Mouse (Mus musculus): Measurements from ENCODE around the gene Mfsd13b. TPM values are rescaled to one million over a fixed set of nuclear protein-coding genes. Genes with fewer than 3 reads are reported as not detected.

The Mfsd13b gene
- polyA plus RNA-seq, 1 experiment = not detected

DNA sequence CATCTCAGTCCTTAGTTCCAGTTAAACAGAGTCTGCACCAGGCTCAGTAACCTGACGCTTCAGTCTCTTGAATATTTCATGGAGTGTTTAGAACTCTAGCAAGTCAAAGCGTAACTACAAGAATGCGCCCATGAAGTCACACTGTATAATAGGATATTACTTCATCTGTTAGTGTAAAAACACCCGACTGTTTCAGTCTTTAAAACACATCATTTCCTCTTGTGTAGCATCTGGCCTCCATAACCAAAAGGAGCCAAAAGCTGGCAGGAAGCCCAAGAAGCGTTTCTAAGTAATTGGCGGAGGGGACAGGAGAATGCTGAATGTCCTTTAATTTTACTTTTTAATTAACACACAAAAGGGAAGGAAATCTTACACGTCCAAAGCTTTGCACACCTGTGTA is 5.2 kb upstream of the Mfsd13b start:
- H3K36me3 ChIP-seq (ENCODE audit: control insufficient read depth) = peaks cover 84% of the 10 kb centered on the region
- no peaks in the 10 kb centered on the region for H3K27me3 ChIP-seq (ENCODE audit: control insufficient read depth)
- no peaks in the 10 kb centered on the region for H3K9me3 ChIP-seq (ENCODE audit: control insufficient read depth, low read length)
- TF ChIP-seq GATA1 (IDR thresholded peaks at IDR 0.05; ENCODE audit: low read length) = no peak
- TF ChIP-seq TAL1 (IDR thresholded peaks at IDR 0.05; ENCODE audit: low read length) = no peak
- peak overlapping the region; percentile 22 for H3K4me3 ChIP-seq (replicated peaks)
- peaks cover 73% of the 10 kb centered on the region for H3K4me1 ChIP-seq (ENCODE audit: control insufficient read depth)

GRCm38 (mm10) chr7:120980041-120980440 is 2.3 kb upstream of the Mfsd13b start:
- peak; percentile 76 for TF ChIP-seq TAL1 (IDR thresholded peaks at IDR 0.05; ENCODE audit: low read length)
- peak; percentile 88 for TF ChIP-seq GATA1 (IDR thresholded peaks at IDR 0.05; ENCODE audit: low read length)
- peaks cover 19% of the 10 kb centered on the region for H3K27me3 ChIP-seq (ENCODE audit: control insufficient read depth)
- peaks cover 56% of the 10 kb centered on the region for H3K36me3 ChIP-seq (ENCODE audit: control insufficient read depth)
- H3K4me3 ChIP-seq (replicated peaks) = peak overlapping the region; percentile 74
- no peaks in the 10 kb centered on the region for H3K9me3 ChIP-seq (ENCODE audit: control insufficient read depth, low read length)
- H3K4me1 ChIP-seq (ENCODE audit: control insufficient read depth) = peaks cover 61% of the 10 kb centered on the region

GRCm38 (mm10) chr7:120980931-120981924 is 1.1 kb upstream of the Mfsd13b start:
- peaks cover 31% of the 10 kb centered on the region for H3K27me3 ChIP-seq (ENCODE audit: control insufficient read depth)
- H3K4me3 ChIP-seq (replicated peaks) = peak overlapping the region; percentile 74
- no peak for TF ChIP-seq TAL1 (IDR thresholded peaks at IDR 0.05; ENCODE audit: low read length)
- TF ChIP-seq GATA1 (IDR thresholded peaks at IDR 0.05; ENCODE audit: low read length) = no peak; the same call in 1 of the 2 replicates
- peaks cover 45% of the 10 kb centered on the region for H3K36me3 ChIP-seq (ENCODE audit: control insufficient read depth)
- peaks cover 52% of the 10 kb centered on the region for H3K4me1 ChIP-seq (ENCODE audit: control insufficient read depth)
- no peaks in the 10 kb centered on the region for H3K9me3 ChIP-seq (ENCODE audit: control insufficient read depth, low read length)

DNA sequence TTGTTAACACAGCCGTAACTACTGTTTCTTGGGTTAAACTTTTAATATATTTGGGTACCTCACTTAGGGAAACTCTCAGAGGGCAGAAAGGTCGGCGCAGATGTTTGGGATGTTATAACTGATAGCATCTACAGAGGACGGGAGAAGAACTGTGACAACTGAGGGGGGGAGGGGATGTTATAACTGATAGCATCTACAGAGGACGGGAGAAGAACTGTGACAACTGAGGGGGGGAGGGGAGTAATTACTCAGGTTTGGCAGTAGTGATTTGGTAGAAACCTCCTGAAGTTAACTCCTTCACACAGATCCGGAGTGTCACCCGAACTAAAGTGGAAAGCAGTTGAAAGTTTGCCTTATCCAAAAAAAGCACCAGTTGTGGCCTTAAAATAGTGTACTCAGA is 659 bp downstream of the Mfsd13b start:
- Histone ChIP-seq H3K27me3 (ENCODE audit: control insufficient read depth) (peaks cover 47% of the 10 kb centered on the region), H3K4me3 (replicated peaks) (peak overlapping the region; percentile 74), H3K4me1 (ENCODE audit: control insufficient read depth) (peaks cover 36% of the 10 kb centered on the region), H3K36me3 (ENCODE audit: control insufficient read depth) (peaks cover 29% of the 10 kb centered on the region), H3K9me3 (ENCODE audit: control insufficient read depth, low read length) (no peaks in the 10 kb centered on the region)
- TF ChIP-seq GATA1 (IDR thresholded peaks at IDR 0.05; ENCODE audit: low read length) (no peak), TAL1 (IDR thresholded peaks at IDR 0.05; ENCODE audit: low read length) (no peak)

DNA sequence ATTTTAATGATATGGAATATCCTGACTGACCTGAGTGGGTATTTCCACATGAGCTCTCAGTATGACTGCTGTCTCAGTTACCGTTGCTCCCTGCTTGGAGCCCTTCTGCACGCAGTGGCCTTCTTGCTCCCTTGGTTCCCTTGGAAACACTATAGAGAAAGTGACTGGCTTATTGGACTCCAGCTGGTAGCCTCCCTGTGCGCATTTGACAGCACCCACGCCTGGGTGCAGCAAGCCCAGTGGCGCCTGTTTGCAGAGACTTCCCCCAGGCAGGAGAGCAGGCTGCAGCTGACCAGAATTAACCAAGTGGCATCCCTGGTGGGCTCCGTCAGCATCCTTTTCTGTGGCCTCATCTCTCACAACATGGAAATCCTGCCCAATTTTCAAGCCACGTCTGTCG is 8.9 kb downstream of the Mfsd13b start:
- H3K9me3 ChIP-seq (ENCODE audit: control insufficient read depth, low read length) = peaks cover 5% of the 10 kb centered on the region
- TF ChIP-seq TAL1 (IDR thresholded peaks at IDR 0.05; ENCODE audit: low read length) (no peak), GATA1 (IDR thresholded peaks at IDR 0.05; ENCODE audit: low read length) (no peak)
- peaks cover 23% of the 10 kb centered on the region for H3K27me3 ChIP-seq (ENCODE audit: control insufficient read depth)
- no peaks in the 10 kb centered on the region; the same call in 1 of the 2 replicates for H3K4me1 ChIP-seq (ENCODE audit: control insufficient read depth)
- no peaks in the 10 kb centered on the region for H3K36me3 ChIP-seq (ENCODE audit: control insufficient read depth)
- H3K4me3 ChIP-seq (replicated peaks) = no peak overlapping the region

GRCm38 (mm10) chr7:120999021-120999530 is 16.8 kb downstream of the Mfsd13b start:
- Histone ChIP-seq H3K27me3 (ENCODE audit: control insufficient read depth) (peaks cover 3% of the 10 kb centered on the region), H3K36me3 (ENCODE audit: control insufficient read depth) (no peaks in the 10 kb centered on the region), H3K4me3 (replicated peaks) (no peak overlapping the region), H3K4me1 (ENCODE audit: control insufficient read depth) (peaks cover 4% of the 10 kb centered on the region), H3K9me3 (ENCODE audit: control insufficient read depth, low read length) (no peaks in the 10 kb centered on the region)
- no peak for TF ChIP-seq GATA1 (IDR thresholded peaks at IDR 0.05; ENCODE audit: low read length)
- no peak for TF ChIP-seq TAL1 (IDR thresholded peaks at IDR 0.05; ENCODE audit: low read length)

- Histone ChIP-seq H3K9me3 (ENCODE audit: control insufficient read depth, low read length) (no peaks in the 10 kb centered on the region), H3K4me3 (replicated peaks) (no peak overlapping the region), H3K4me1 (ENCODE audit: control insufficient read depth) (peaks cover 4% of the 10 kb centered on the region), H3K27me3 (ENCODE audit: control insufficient read depth) (no peaks in the 10 kb centered on the region), H3K36me3 (ENCODE audit: control insufficient read depth) (no peaks in the 10 kb centered on the region)
- no peak for TF ChIP-seq TAL1 (IDR thresholded peaks at IDR 0.05; ENCODE audit: low read length)
- no peak for TF ChIP-seq GATA1 (IDR thresholded peaks at IDR 0.05; ENCODE audit: low read length)
Observed at GRCm38 (mm10) chr7:121000065-121000822, 17.9 kb downstream of the Mfsd13b start.

DNA sequence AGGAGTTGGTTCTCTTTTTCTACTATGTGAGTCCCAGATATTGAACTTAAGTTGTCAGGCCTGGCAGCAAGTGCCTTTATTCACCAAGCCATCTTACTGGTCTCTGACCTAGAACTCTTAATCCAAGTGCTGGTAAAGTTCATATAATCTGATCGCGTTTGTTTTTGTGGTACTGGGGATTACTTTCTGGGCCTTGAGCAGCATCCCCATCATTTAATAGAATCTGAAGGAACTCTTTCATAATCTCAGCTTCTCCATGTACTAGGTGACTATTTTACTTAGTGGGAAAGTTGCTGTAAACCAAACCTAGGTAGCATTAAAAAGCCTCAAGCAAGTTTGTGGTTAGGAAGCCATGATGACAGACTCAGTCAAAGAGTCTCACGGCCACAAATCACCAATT is 19.6 kb downstream of the Mfsd13b start:
- TF ChIP-seq TAL1 (IDR thresholded peaks at IDR 0.05; ENCODE audit: low read length) (no peak), GATA1 (IDR thresholded peaks at IDR 0.05; ENCODE audit: low read length) (no peak)
- no peak overlapping the region for H3K4me3 ChIP-seq (replicated peaks)
- no peaks in the 10 kb centered on the region for H3K36me3 ChIP-seq (ENCODE audit: control insufficient read depth)
- H3K9me3 ChIP-seq (ENCODE audit: control insufficient read depth, low read length) = no peaks in the 10 kb centered on the region
- H3K4me1 ChIP-seq (ENCODE audit: control insufficient read depth) = peaks cover 4% of the 10 kb centered on the region
- H3K27me3 ChIP-seq (ENCODE audit: control insufficient read depth) = peaks cover 9% of the 10 kb centered on the region
